Comparison of ENCODE assay signal across 12 mouse cellular contexts in genomic region chr4:98404412-98404811, GRCm38 (mm10).
"Had no signal": no experiment of that assay in that cellular context is flagged by ENCODE, and none has a peak within 500 bp of the region (broad histone marks: within the 10 kb centered on the region; RNA-seq: fewer than 3 reads in every experiment).

No protein-coding gene starts in this region.

- H3K4me3 ChIP-seq: limb, embryonic 12.5 days; liver, embryonic 13.5 days; lung, embryonic 15.5 days; myocyte; neural tube, embryonic 15.5 days had no signal

- ATAC-seq: intestine, postnatal 0 days; liver, postnatal 0 days had no signal

- H3K4me1 ChIP-seq: neural tube, embryonic 15.5 days had no signal

- H3K4me2 ChIP-seq: limb, embryonic 12.5 days; liver, embryonic 13.5 days; lung, embryonic 15.5 days; neural tube, embryonic 15.5 days had no signal

- H3K27me3 ChIP-seq: limb, embryonic 12.5 days; liver, embryonic 13.5 days; lung, embryonic 15.5 days; neural tube, embryonic 15.5 days had no signal

- H3K9me3 ChIP-seq: limb, embryonic 12.5 days; liver, embryonic 13.5 days; lung, embryonic 15.5 days; neural tube, embryonic 15.5 days had no signal

- DNase-seq: liver; liver, embryonic 13.5 days; liver, postnatal 0 days; lung, postnatal 14 days; midbrain, embryonic 14.5 days; thymus, adult 18-20 months; thymus, postnatal 14 days had no signal

- H3K27ac ChIP-seq: limb, embryonic 12.5 days; liver, embryonic 13.5 days; lung, embryonic 15.5 days; neural tube, embryonic 15.5 days had no signal

- H3K36me3 ChIP-seq: liver, embryonic 13.5 days; lung, embryonic 15.5 days; neural tube, embryonic 15.5 days had no signal

- H3K9ac ChIP-seq: limb, embryonic 12.5 days; liver, embryonic 13.5 days; liver, postnatal 0 days; lung, embryonic 15.5 days; neural tube, embryonic 15.5 days had no signal
